Mouse (Mus musculus) forebrain, embryonic 16.5 days (tissue): ENCODE results near the gene Myo18b. TPM values are rescaled to one million over a fixed set of nuclear protein-coding genes. Genes with fewer than 3 reads are reported as not detected.
A peak's percentile ranks its signal among the peaks of the same experiment; 100 is the strongest.

ENCODE experiments used
- ATAC-seq: fragments of 200-750 bp; cut with Nextera tagmentation; 2 replicates; pipeline ENCODE4 v1.8.0; 2017; ENCODE audit warnings: mild to moderate bottlenecking, moderate library complexity
- H3K27ac ChIP-seq: fragments of 300-500 bp; sonication (generic); 2 replicates; pipeline ENCODE4 v1.5.1; 2014; ENCODE audit warnings: low read length, control low read depth
- H3K27me3 ChIP-seq: fragments of 300-500 bp; sonication (generic); replicated peaks from 2 replicates; pipeline ENCODE4 v1.6.1; 2014; ENCODE audit warnings: low read length; ENCODE audit not compliant: control insufficient read depth, insufficient read depth
- H3K36me3 ChIP-seq: fragments of 300-500 bp; sonication (generic); 2 replicates; pipeline ENCODE4 v1.6.1; 2014; ENCODE audit not compliant: control insufficient read depth, insufficient read depth
- H3K4me1 ChIP-seq: fragments of 300-500 bp; sonication (generic); replicated peaks from 2 replicates; pipeline ENCODE4 v1.6.1; 2014; ENCODE audit warnings: low read length; ENCODE audit not compliant: control insufficient read depth, insufficient read depth
- H3K4me2 ChIP-seq: fragments of 300-500 bp; sonication (generic); 2 replicates; pipeline ENCODE4 v1.6.1; 2014; ENCODE audit warnings: mild to moderate bottlenecking, low read length, control low read depth
- H3K4me3 ChIP-seq: fragments of 300-500 bp; sonication (generic); replicated peaks from 2 replicates; pipeline ENCODE4 v1.5.1; 2014; ENCODE audit warnings: mild to moderate bottlenecking, low read length, control low read depth
- H3K9ac ChIP-seq: fragments of 300-500 bp; sonication (generic); replicated peaks from 2 replicates; pipeline ENCODE4 v1.6.1; 2014; ENCODE audit warnings: low read depth, low read length, control low read depth
- H3K9me3 ChIP-seq: fragments of 300-500 bp; sonication (generic); 2 replicates; pipeline ENCODE4 v1.6.1; 2016; ENCODE audit warnings: low read length; ENCODE audit not compliant: control insufficient read depth
- WGBS: fragments of 180-500 bp; shearing (Covaris S2); extraction: QIAGEN DNeasy Blood & Tissue Kit; methylation state at CpG from one replicate; pipeline ENCODE4 v1.1.7; 2014; 5-methylcytosine and 5-hydroxymethylcytosine counted together
- polyA plus RNA-seq: library from polyadenylated mRNA; unstranded; fragments of >200 nt; fragmentation: Nextera tagmentation; extraction: Ambion mirVana; gene quantifications from 2 replicates; pipeline ENCODE4 v1.2.1, GENCODE M21; 2015

Gene Myo18b
- polyA plus RNA-seq, 1 experiment from 2014 or later = 1.1 TPM

DNA sequence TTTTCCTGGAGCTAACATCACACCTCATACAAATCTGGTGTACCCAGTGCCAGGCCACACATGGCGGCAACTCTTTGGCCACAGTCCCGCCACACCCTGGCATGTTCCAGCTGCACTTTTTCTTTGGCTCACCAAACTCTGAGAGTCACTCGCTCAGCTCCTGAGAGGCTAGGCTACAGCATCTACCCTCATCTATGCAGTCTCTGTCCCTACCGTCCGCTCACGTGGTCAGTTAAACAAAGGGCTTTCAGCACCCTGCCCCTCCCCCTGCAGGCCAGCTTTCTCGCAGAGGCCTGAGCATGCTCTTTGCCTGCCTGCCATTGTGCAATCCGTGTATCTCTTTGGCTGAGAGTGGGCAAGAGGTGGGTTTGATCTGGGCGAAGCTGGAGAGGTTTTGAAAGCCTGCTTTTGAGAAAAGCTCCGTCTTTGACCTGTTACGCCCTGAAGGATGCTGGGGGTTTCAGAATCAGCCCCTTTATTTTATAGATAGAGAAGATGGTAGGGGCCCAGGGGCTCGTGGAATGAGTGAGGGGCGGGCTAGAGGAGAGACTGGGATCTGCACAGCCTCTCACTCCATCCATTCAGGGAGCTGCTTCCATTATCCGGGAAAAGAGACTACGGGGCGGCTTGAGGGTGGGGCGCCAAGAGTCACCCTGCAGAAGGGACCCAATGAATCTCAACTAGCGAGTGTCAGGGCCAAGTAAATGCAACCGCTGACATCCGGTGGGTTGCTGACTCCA, 252.5 kb downstream of the Myo18b start:
- Histone ChIP-seq H3K4me1 (peaks cover 12% of the 10 kb centered on the region), H3K36me3 (no peaks in the 10 kb centered on the region), H3K27me3 (no peaks in the 10 kb centered on the region), H3K4me2 (peak overlapping the region; percentile 11; the same call in 1 of the 2 replicates), H3K4me3 (no peak overlapping the region), H3K9me3 (no peaks in the 10 kb centered on the region), H3K27ac (peak overlapping the region; percentile 36; the same call in 1 of the 2 replicates), H3K9ac (no peak overlapping the region)
- ATAC-seq = peak; percentile 69
- WGBS = 17% methylated on average over 20 of the region's 20 CpGs

DNA sequence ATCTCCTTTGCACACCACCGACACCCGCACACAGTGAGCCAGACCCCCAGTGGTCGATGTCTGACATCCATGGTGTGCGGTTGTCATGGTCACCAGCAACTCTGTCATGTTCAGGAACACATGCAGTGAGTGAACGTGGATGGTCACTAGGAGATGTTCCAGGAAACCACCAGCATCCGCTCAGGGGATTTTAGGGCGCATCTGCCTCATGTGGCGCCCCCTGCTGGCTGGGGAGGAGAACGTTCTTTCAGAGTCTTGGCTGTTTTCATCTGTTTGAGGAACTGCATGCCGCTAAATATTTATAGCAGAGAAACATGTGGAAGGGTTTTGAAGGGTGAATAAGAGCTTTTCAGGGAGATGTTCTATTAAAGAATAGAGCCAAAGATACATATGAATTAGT, 253.4 kb downstream of the Myo18b start:
- H3K9ac ChIP-seq = no peak overlapping the region
- no peaks in the 10 kb centered on the region for H3K27me3 ChIP-seq
- H3K9me3 ChIP-seq = no peaks in the 10 kb centered on the region
- no peak overlapping the region for H3K4me2 ChIP-seq
- WGBS = 64% methylated on average over 10 of the region's 10 CpGs
- H3K4me1 ChIP-seq = peaks cover 12% of the 10 kb centered on the region
- ATAC-seq = no peak
- no peaks in the 10 kb centered on the region for H3K36me3 ChIP-seq
- no peak overlapping the region for H3K4me3 ChIP-seq
- H3K27ac ChIP-seq = no peak overlapping the region

DNA sequence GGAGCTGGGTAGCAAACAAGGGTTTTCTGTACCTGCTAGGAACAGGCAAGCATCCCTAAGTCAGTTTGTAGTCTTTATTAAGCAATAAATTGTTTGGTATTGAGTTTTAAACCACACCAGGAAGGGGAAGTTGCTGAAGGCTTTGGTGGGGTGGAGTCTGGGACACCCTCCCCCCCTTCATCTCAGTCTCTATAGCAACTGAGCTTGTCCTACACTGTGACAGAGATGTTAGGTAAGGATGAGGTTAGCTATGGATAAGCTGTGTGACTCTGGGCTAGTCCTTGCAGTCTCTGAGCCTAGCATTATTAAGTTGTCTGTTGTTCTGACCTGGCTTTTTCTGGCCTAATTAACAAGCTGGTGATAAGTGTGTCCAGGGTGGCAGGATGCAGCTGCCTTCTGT, 254.4 kb downstream of the Myo18b start:
- Histone ChIP-seq H3K27ac (no peak overlapping the region), H3K4me2 (no peak overlapping the region), H3K36me3 (no peaks in the 10 kb centered on the region), H3K9me3 (no peaks in the 10 kb centered on the region), H3K4me1 (peaks cover 12% of the 10 kb centered on the region), H3K9ac (no peak overlapping the region), H3K4me3 (no peak overlapping the region), H3K27me3 (no peaks in the 10 kb centered on the region)
- no peak for ATAC-seq

DNA sequence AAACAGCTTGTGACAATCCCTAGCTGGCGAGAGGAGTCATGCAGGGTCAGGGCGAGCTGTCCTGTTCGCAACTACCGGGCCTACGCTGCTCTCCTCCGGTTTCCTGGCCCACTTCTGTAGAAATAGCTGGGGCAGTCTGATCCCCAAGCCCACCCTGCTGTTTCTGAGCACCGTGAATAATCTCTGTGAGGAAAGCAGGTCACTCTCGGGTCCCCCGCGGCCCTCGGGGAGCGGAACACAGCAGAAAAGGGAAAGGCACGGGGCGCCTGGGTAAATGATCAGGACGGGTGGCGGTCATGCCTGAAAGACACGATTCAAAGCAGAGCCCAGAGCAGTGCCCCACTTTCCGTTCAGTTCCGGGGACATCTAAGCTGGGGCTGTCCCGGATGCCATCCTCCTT, 255.0 kb downstream of the Myo18b start:
- no peaks in the 10 kb centered on the region for H3K27me3 ChIP-seq
- H3K4me2 ChIP-seq = no peak overlapping the region

DNA sequence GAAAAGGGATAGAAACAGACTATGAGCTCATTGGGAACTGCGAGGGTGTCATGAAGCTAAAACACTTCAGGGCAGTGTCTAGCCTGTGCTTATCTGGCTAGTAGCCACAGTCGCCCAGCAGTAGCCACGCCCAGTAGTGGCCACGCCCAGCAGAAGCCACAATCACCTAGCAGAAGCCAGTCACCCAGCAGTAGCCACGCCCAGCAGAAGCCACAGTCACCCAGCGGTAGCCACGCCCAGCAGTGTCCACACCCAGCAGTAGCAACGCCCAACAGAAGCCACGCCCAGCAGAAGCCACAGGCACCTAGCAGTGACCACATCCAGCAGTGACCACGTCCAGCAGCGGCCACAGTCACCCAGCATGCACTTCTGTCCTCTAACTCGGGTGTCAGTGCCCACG, 255.5 kb downstream of the Myo18b start:
- Histone ChIP-seq H3K9ac (no peak overlapping the region), H3K4me1 (peaks cover 12% of the 10 kb centered on the region), H3K27ac (no peak overlapping the region), H3K36me3 (no peaks in the 10 kb centered on the region), H3K27me3 (no peaks in the 10 kb centered on the region), H3K4me2 (no peak overlapping the region), H3K9me3 (no peaks in the 10 kb centered on the region), H3K4me3 (no peak overlapping the region)
- 24% methylated on average over 13 of the region's 13 CpGs for WGBS
- no peak for ATAC-seq

More for the DNA sequence above, 255.0 kb downstream of the Myo18b start:
- H3K36me3 ChIP-seq = no peaks in the 10 kb centered on the region
- no peaks in the 10 kb centered on the region for H3K9me3 ChIP-seq
- H3K9ac ChIP-seq = no peak overlapping the region
- H3K4me3 ChIP-seq = no peak overlapping the region
- ATAC-seq = no peak
- peaks cover 12% of the 10 kb centered on the region for H3K4me1 ChIP-seq
- WGBS = 20% methylated on average over 20 of the region's 20 CpGs
- H3K27ac ChIP-seq = no peak overlapping the region

Other genes starting within 250 kb of the Myo18b start
- gene Grk3, start 119.4 kb upstream of the Myo18b start, polyA plus RNA-seq = 16.3 and 25.1 TPM in 2 replicates
- gene Crybb2, start 173.8 kb upstream of the Myo18b start, polyA plus RNA-seq = not detected in 2 replicates
- 0.56 and 0.94 TPM in 2 replicates for gene Crybb3, start 185.2 kb upstream of the Myo18b start, polyA plus RNA-seq